Mouse (Mus musculus) cerebellum, adult (tissue): Measurements from ENCODE around the gene Cog2.

Experiments used
- ATAC-seq: cut with Nextera tagmentation; 2 replicates; pipeline ENCODE4 v1.9.2; 2017; ENCODE audit warnings: mild to moderate bottlenecking, moderate library complexity, mixed read lengths; ENCODE audit not compliant: insufficient number of reproducible peaks, low FRiP score, low TSS enrichment

The Cog2 gene

GRCm38 (mm10) chr8:124567126-124567525 is 46.6 kb downstream of the Cog2 start:
- ATAC-seq = no peak

DNA sequence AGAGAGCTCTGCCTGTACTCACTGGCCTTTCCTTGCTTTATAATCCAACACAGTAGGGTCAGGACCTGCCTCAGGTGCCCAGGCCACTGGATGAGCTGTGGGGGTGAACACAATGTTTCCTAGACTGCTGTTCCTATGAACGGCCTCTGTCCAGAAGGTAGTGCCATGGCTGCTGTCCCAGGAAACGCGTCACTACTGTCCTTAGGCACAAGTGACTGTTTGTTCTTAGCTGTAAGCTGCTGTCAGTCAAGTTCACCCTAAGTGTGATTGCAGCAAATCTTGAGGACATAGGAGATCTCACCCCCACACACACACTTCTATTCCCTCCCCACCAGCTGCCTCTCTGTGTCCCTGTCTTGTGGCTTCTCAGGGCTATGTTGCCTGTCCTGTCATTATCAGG is 47.0 kb downstream of the Cog2 start:
- ATAC-seq = no peak

GRCm38 (mm10) chr8:124569100-124569499 is 48.5 kb downstream of the Cog2 start:
- ATAC-seq = no peak

- ATAC-seq = no peak
These were observed 49.0 kb downstream of the Cog2 start, which contains the start of gene Agt for GRCm38 (mm10) chr8:124569593-124569992. TSS of gene Agt (minus strand) at chr8:124569706.

- ATAC-seq = no peak
These were observed 51.3 kb downstream of the Cog2 start for GRCm38 (mm10) chr8:124571732-124572429.

- no peak for ATAC-seq
These were observed 51.8 kb downstream of the Cog2 start for GRCm38 (mm10) chr8:124572430-124572775.

- ATAC-seq = peak; percentile 47
These were observed 53.2 kb downstream of the Cog2 start for GRCm38 (mm10) chr8:124573552-124574340.

DNA sequence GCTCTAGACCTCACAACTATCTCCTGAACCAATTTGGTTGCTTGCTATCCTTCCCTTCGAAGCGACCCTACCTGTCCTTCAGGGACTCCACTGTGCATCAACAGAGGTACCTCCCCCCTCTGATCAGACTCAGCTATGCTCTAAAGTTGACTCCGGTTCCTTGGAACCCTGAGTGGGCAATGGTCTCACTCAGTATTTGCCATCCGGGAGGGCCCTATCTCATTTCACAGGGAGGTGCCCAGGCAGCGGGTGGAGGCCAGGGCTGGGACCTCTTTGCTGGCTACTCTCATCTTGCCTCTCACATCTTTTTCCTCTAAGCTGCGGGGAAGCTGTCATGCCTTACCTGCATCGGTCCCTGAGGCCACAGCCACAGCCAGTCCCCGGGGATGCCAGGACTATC is 55.2 kb downstream of the Cog2 start, which contains the start of gene Capn9:
TSS of gene Capn9 (plus strand) at position 301 of the 400 bp plus-strand sequence.
- no peak for ATAC-seq

- no peak for ATAC-seq
These were observed 56.2 kb downstream of the Cog2 start for GRCm38 (mm10) chr8:124576751-124577150.

- peak; percentile 91 for ATAC-seq
These were observed 65.3 kb downstream of the Cog2 start for GRCm38 (mm10) chr8:124585718-124586425.

- peak; percentile 11; the same call in 1 of the 2 replicates for ATAC-seq
These were observed 66.0 kb downstream of the Cog2 start for GRCm38 (mm10) chr8:124586556-124586955.

GRCm38 (mm10) chr8:124589393-124589792 is 68.8 kb downstream of the Cog2 start:
- no peak for ATAC-seq
